In genomic region chr6:130092336-130092948, GRCm38 (mm10) we compare ENCODE assay signal across 39 mouse cellular contexts. TPM values are rescaled to one million over a fixed set of nuclear protein-coding genes. Genes with fewer than 3 reads are reported as not detected.
DNase-seq lines count a peak whose midpoint lies in the region; ATAC-seq lines count a peak whose summit lies in the region.
"Had no signal": no experiment of that assay in that cellular context is flagged by ENCODE, and none has a peak within 500 bp of the region (broad histone marks: within the 10 kb centered on the region; RNA-seq: fewer than 3 reads in every experiment).

No protein-coding gene starts in this region.

- no peaks in the 10 kb centered on the region for H3K4me1 ChIP-seq in midbrain, embryonic 11.5 days (ENCODE audit: control insufficient read depth, insufficient read depth, low read length)
- H3K4me1 ChIP-seq: embryonic facial prominence, embryonic 13.5 days; forebrain, embryonic 10.5 days; forebrain, embryonic 15.5 days; heart, embryonic 12.5 days; limb, embryonic 12.5 days; midbrain, embryonic 10.5 days; neural tube, embryonic 13.5 days; stomach, embryonic 15.5 days had no signal

- 19% methylated on average over 5 of the region's 5 CpGs for WGBS in macrophage (ENCODE audit: missing documents)
- 78% methylated on average over 5 of the region's 5 CpGs for WGBS in midbrain, embryonic 11.5 days

- no peaks in the 10 kb centered on the region for H3K79me2 ChIP-seq in macrophage (ENCODE audit: inconsistent target)

- H3K9me3 ChIP-seq in midbrain, embryonic 11.5 days (ENCODE audit: control insufficient read depth, low read length) = no peaks in the 10 kb centered on the region
- H3K9me3 ChIP-seq: embryonic facial prominence, embryonic 13.5 days; heart, embryonic 12.5 days; neural tube, embryonic 13.5 days; stomach, embryonic 15.5 days had no signal

- no peak for ATAC-seq in midbrain, embryonic 11.5 days (ENCODE audit: low FRiP score)
- ATAC-seq: forebrain, embryonic 15.5 days; midbrain, embryonic 16.5 days had no signal

- H3K4me3 ChIP-seq in macrophage (ENCODE audit: inconsistent target) = no peak overlapping the region
- H3K4me3 ChIP-seq in midbrain, embryonic 11.5 days (ENCODE audit: low read depth, low read length) = no peak overlapping the region
- H3K4me3 ChIP-seq: embryonic facial prominence, embryonic 13.5 days; forebrain, embryonic 10.5 days; forebrain, embryonic 15.5 days; heart, embryonic 12.5 days; limb, embryonic 12.5 days; midbrain, embryonic 10.5 days; neural tube, embryonic 13.5 days; stomach, embryonic 15.5 days had no signal

- no peak overlapping the region for H3K4me2 ChIP-seq in midbrain, embryonic 11.5 days
- H3K4me2 ChIP-seq: embryonic facial prominence, embryonic 13.5 days; forebrain, embryonic 15.5 days; heart, embryonic 12.5 days; hindbrain, embryonic 14.5 days; limb, embryonic 12.5 days; liver, embryonic 11.5 days; neural tube, embryonic 13.5 days; stomach, embryonic 15.5 days had no signal

- peak; percentile 3 for DNase-seq in CD4-positive, CD25-positive, alpha-beta regulatory T cell, adult 2 months (ENCODE audit: low read depth, low spot score)
- peak; percentile 0 for DNase-seq in brain, adult 2 months (ENCODE audit: low read depth, low spot score)
- peak; percentile 47 for DNase-seq in splenic B cell, adult 2 months (ENCODE audit: low read depth, low spot score)
- DNase-seq in kidney, adult 9 months = no peak
- DNase-seq in spleen, adult 18-20 months = no peak
- DNase-seq in midbrain, embryonic 11.5 days (ENCODE audit: low spot score, missing footprints) = no peak
- DNase-seq: adrenal gland, postnatal 36 days; B cell, adult 2 months; cerebellum, adult 9-10 months; cerebellum, postnatal 36 days; embryo, embryonic 11 days; gastrocnemius, postnatal 25 days; heart, adult 18-20 months; kidney, adult 18-20 months; layer of hippocampus, adult 9-11 months; lung, postnatal 4 days had no signal

- H3K27me3 ChIP-seq in splenic B cell, adult 2 months (ENCODE audit: control insufficient read depth, insufficient read depth, low read length, poor library complexity, severe bottlenecking) = no peaks in the 10 kb centered on the region
- no peaks in the 10 kb centered on the region for H3K27me3 ChIP-seq in midbrain, embryonic 11.5 days (ENCODE audit: control insufficient read depth, insufficient read depth, low read length)
- H3K27me3 ChIP-seq: embryonic facial prominence, embryonic 13.5 days; forebrain, embryonic 15.5 days; heart, embryonic 12.5 days; limb, embryonic 12.5 days; neural tube, embryonic 13.5 days; stomach, embryonic 15.5 days had no signal

- H3K36me3 ChIP-seq in macrophage (ENCODE audit: inconsistent target) = no peaks in the 10 kb centered on the region
- H3K36me3 ChIP-seq in splenic B cell, adult 2 months (ENCODE audit: control insufficient read depth, insufficient read depth, low read length, poor library complexity, severe bottlenecking) = no peaks in the 10 kb centered on the region
- H3K36me3 ChIP-seq in midbrain, embryonic 11.5 days (ENCODE audit: control insufficient read depth, insufficient read depth, low read length) = no peaks in the 10 kb centered on the region
- H3K36me3 ChIP-seq: embryonic facial prominence, embryonic 13.5 days; forebrain, embryonic 10.5 days; forebrain, embryonic 15.5 days; heart, embryonic 12.5 days; limb, embryonic 12.5 days; midbrain, embryonic 10.5 days; neural tube, embryonic 13.5 days; stomach, embryonic 15.5 days had no signal

- no peak overlapping the region for H3K9ac ChIP-seq in midbrain, embryonic 11.5 days (ENCODE audit: low read length)
- H3K9ac ChIP-seq: embryonic facial prominence, embryonic 13.5 days; forebrain, embryonic 15.5 days; heart, embryonic 12.5 days; hindbrain, embryonic 14.5 days; limb, embryonic 12.5 days; neural tube, embryonic 13.5 days; stomach, embryonic 15.5 days had no signal

- peak overlapping the region; percentile 43 for H3K27ac ChIP-seq in macrophage
- H3K27ac ChIP-seq in midbrain, embryonic 11.5 days (ENCODE audit: low read depth, low read length) = no peak overlapping the region
- H3K27ac ChIP-seq: embryonic facial prominence, embryonic 13.5 days; forebrain, embryonic 10.5 days; forebrain, embryonic 15.5 days; hindbrain, embryonic 14.5 days; limb, embryonic 12.5 days; midbrain, embryonic 10.5 days; neural tube, embryonic 13.5 days; stomach, embryonic 15.5 days had no signal

RNA-seq across cellular contexts. Expression of gene Klra4, which starts 25.4 kb away (rescaled TPM):
- not detected for total RNA-seq in macrophage (2018; cell fraction: chromatin; rRNA removed)
- not detected for total RNA-seq in macrophage (2018; cell fraction: cytosol; rRNA removed)
- total RNA-seq in macrophage (2018; cell fraction: nucleus; rRNA removed) = not detected
- not detected in 3 replicates for polyA plus RNA-seq in macrophage (2018)
- not detected in 2 replicates for polyA plus RNA-seq in midbrain, embryonic 11.5 days (2014; fragmentation: Nextera tagmentation; extraction: Ambion mirVana)
- total RNA-seq: adrenal gland, postnatal 36 days; gastrocnemius, adult 18-20 months; gastrocnemius, postnatal 25 days; heart, adult 18-20 months; hematopoietic stem cell, adult 5-6 weeks; left cerebral cortex, adult 18-20 months; left cerebral cortex, postnatal 25 days had no signal
- polyA plus RNA-seq: embryonic facial prominence, embryonic 13.5 days; forebrain, embryonic 10.5 days; forebrain, embryonic 15.5 days; frontal cortex, adult 2 months; heart, embryonic 12.5 days; heart, postnatal 0 days; hindbrain, embryonic 14.5 days; intestine, embryonic 14.5 days; kidney, embryonic 16.5 days; large intestine, adult 2 months; limb, embryonic 12.5 days; liver, embryonic 11.5 days; liver, embryonic 16.5 days; lung, embryonic 16.5 days; midbrain, embryonic 10.5 days; midbrain, embryonic 16.5 days; neural tube, embryonic 13.5 days; stomach, embryonic 15.5 days had no signal

RNA-seq across cellular contexts. Expression of gene Klra8, which starts 37.3 kb away (rescaled TPM):
- total RNA-seq in macrophage (2018; cell fraction: chromatin; rRNA removed) = not detected
- total RNA-seq in macrophage (2018; cell fraction: cytosol; rRNA removed) = not detected
- not detected for total RNA-seq in macrophage (2018; cell fraction: nucleus; rRNA removed)
- not detected in 3 replicates for polyA plus RNA-seq in macrophage (2018)
- not detected in 2 replicates for polyA plus RNA-seq in midbrain, embryonic 11.5 days (2014; fragmentation: Nextera tagmentation; extraction: Ambion mirVana)
- total RNA-seq: adrenal gland, postnatal 36 days; gastrocnemius, postnatal 25 days; hematopoietic stem cell, adult 5-6 weeks; left cerebral cortex, adult 18-20 months; left cerebral cortex, postnatal 25 days had no signal
- polyA plus RNA-seq: embryonic facial prominence, embryonic 13.5 days; forebrain, embryonic 10.5 days; forebrain, embryonic 15.5 days; frontal cortex, adult 2 months; heart, embryonic 12.5 days; heart, postnatal 0 days; hindbrain, embryonic 14.5 days; intestine, embryonic 14.5 days; kidney, embryonic 16.5 days; large intestine, adult 2 months; limb, embryonic 12.5 days; liver, embryonic 11.5 days; liver, embryonic 16.5 days; lung, embryonic 16.5 days; midbrain, embryonic 10.5 days; midbrain, embryonic 16.5 days; neural tube, embryonic 13.5 days; stomach, embryonic 15.5 days had no signal

Comparison
In these comparisons a context has a peak if more than half of its experiments do, and no peak if none do; other contexts are left out.
1. DNase-seq: peak in CD4-positive, CD25-positive, alpha-beta regulatory T cell, adult 2 months (single experiment), brain, adult 2 months (single experiment) and splenic B cell, adult 2 months (single experiment); none in kidney, adult 9 months (single experiment), spleen, adult 18-20 months (0 of 2) and midbrain, embryonic 11.5 days (single experiment).